Mouse (Mus musculus): Measurements from ENCODE around the gene Chsy1. TPM values are rescaled to one million over a fixed set of nuclear protein-coding genes. Genes with fewer than 3 reads are reported as not detected.

Chsy1 gene
- polyA plus RNA-seq, 1 experiment from 2014 or later = 24.4 TPM

DNA sequence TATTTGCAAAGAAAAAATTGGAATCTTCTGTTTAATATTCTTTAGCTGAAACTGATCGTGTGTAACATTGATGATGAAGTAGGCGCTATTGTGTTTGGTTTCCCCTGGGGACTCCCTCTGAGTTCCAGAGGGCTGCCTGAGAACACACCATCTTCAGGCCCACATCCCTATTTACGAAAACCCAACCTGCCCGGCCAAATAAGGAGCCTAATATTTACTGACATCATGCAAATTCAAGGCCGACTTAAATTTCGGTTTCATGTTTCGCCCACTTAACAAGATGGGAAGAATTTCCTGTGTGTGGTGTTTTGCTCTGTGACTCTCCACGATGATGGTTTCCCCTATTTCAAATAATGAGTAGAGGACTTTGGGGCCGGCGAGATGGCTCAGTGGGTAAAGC is 89.1 kb downstream of the Chsy1 start:
- Histone ChIP-seq H3K4me3 (no peak overlapping the region), H3K4me2 (no peak overlapping the region), H3K9ac (no peak overlapping the region), H3K9me3 (no peaks in the 10 kb centered on the region), H3K27me3 (no peaks in the 10 kb centered on the region), H3K4me1 (peaks cover 31% of the 10 kb centered on the region), H3K27ac (no peak overlapping the region), H3K36me3 (no peaks in the 10 kb centered on the region)
- WGBS = 57% methylated on average over 10 of the region's 10 CpGs
- no peak for ATAC-seq (ENCODE audit: insufficient number of reproducible peaks, insufficient read depth, low FRiP score, low TSS enrichment, low read depth)

DNA sequence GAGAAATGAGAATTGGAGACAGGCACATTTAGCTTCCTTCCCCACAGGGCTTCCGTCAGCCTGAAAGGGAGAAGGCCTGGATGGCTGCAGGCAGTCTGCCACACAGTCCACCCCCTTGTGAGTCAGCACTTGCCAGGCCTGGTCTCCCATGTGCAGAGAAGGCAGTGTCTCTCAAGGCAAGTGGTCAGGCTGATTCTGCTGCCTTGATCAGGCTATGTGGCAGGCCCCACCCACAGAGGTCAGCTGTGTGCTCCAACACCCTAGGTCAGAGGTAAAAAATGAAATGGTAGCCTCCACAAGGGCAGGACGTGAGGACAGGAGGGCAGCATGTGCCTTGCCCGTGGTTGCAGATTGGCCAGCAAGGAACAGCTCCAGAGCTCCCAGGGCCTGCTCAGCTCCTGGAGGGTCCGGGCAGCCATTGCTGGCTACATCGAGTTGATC is 90.1 kb downstream of the Chsy1 start:
- no peak for ATAC-seq (ENCODE audit: insufficient number of reproducible peaks, insufficient read depth, low FRiP score, low TSS enrichment, low read depth)

GRCm38 (mm10) chr7:66200383-66200782 is 91.1 kb downstream of the Chsy1 start:
- H3K4me1 ChIP-seq = peaks cover 31% of the 10 kb centered on the region
- no peaks in the 10 kb centered on the region for H3K27me3 ChIP-seq
- no peaks in the 10 kb centered on the region for H3K36me3 ChIP-seq
- 87% methylated on average over 3 of the region's 3 CpGs for WGBS
- peaks cover 8% of the 10 kb centered on the region; the same call in 1 of the 2 replicates for H3K9me3 ChIP-seq
- no peak overlapping the region for H3K27ac ChIP-seq
- H3K4me2 ChIP-seq = no peak overlapping the region
- no peak overlapping the region for H3K9ac ChIP-seq
- ATAC-seq (ENCODE audit: insufficient number of reproducible peaks, insufficient read depth, low FRiP score, low TSS enrichment, low read depth) = no peak
- H3K4me3 ChIP-seq = no peak overlapping the region

More for the DNA sequence above, 90.1 kb downstream of the Chsy1 start:
- WGBS = 65% methylated on average over 5 of the region's 5 CpGs
- no peaks in the 10 kb centered on the region for H3K9me3 ChIP-seq
- H3K27ac ChIP-seq = 0 out of 2 replicates have a peak overlapping the region, but pooled peaks have one; percentile 41
- H3K36me3 ChIP-seq = no peaks in the 10 kb centered on the region
- no peak overlapping the region for H3K9ac ChIP-seq
- peaks cover 31% of the 10 kb centered on the region for H3K4me1 ChIP-seq
- H3K4me3 ChIP-seq = no peak overlapping the region
- no peaks in the 10 kb centered on the region for H3K27me3 ChIP-seq
- H3K4me2 ChIP-seq = no peak overlapping the region

GRCm38 (mm10) chr7:66200791-66201450 is 91.6 kb downstream of the Chsy1 start:
- Histone ChIP-seq H3K9ac (no peak overlapping the region), H3K4me3 (no peak overlapping the region), H3K4me1 (peaks cover 28% of the 10 kb centered on the region), H3K27me3 (no peaks in the 10 kb centered on the region), H3K9me3 (peaks cover 8% of the 10 kb centered on the region; the same call in 1 of the 2 replicates), H3K27ac (peak overlapping the region; percentile 39; the same call in 1 of the 2 replicates), H3K4me2 (no peak overlapping the region), H3K36me3 (no peaks in the 10 kb centered on the region)
- ATAC-seq (ENCODE audit: insufficient number of reproducible peaks, insufficient read depth, low FRiP score, low TSS enrichment, low read depth) = no peak
- WGBS = 24% methylated on average over 8 of the region's 8 CpGs

DNA sequence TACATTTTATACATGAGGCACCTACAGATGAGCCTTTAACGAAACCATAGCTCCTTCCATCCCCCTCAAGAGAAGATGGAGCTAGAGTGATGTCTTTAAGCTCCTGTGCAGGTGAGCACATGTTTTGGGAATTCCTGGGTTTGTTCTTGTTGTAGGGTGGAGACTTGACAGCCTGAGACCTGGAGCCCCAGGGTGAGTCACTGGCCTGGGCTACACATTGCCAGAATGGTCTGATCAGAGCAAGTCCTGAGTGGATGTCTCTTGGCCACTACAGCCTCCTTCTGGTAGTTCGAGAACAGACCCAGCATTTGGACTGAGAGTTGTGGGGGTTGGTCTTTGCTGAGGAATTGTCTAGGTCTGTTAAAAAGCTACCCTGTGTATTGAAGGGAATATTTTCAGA is 92.3 kb downstream of the Chsy1 start:
- Histone ChIP-seq H3K4me3 (no peak overlapping the region), H3K27me3 (no peaks in the 10 kb centered on the region), H3K4me2 (no peak overlapping the region), H3K27ac (no peak overlapping the region), H3K36me3 (no peaks in the 10 kb centered on the region), H3K9me3 (peaks cover 8% of the 10 kb centered on the region; the same call in 1 of the 2 replicates), H3K9ac (no peak overlapping the region), H3K4me1 (peaks cover 27% of the 10 kb centered on the region)
- ATAC-seq (ENCODE audit: insufficient number of reproducible peaks, insufficient read depth, low FRiP score, low TSS enrichment, low read depth) = no peak
- 81% methylated on average over 2 of the region's 2 CpGs for whole genome bisulfite sequencing

GRCm38 (mm10) chr7:66209920-66210319 is 100.6 kb downstream of the Chsy1 start:
- Histone ChIP-seq H3K4me1 (no peaks in the 10 kb centered on the region), H3K9ac (no peak overlapping the region), H3K27ac (no peak overlapping the region), H3K4me3 (no peak overlapping the region), H3K9me3 (peaks cover 11% of the 10 kb centered on the region), H3K4me2 (no peak overlapping the region), H3K36me3 (no peaks in the 10 kb centered on the region), H3K27me3 (no peaks in the 10 kb centered on the region)
- ATAC-seq (ENCODE audit: insufficient number of reproducible peaks, insufficient read depth, low FRiP score, low TSS enrichment, low read depth) = no peak
- WGBS = 68% methylated on average over 2 of the region's 2 CpGs

DNA sequence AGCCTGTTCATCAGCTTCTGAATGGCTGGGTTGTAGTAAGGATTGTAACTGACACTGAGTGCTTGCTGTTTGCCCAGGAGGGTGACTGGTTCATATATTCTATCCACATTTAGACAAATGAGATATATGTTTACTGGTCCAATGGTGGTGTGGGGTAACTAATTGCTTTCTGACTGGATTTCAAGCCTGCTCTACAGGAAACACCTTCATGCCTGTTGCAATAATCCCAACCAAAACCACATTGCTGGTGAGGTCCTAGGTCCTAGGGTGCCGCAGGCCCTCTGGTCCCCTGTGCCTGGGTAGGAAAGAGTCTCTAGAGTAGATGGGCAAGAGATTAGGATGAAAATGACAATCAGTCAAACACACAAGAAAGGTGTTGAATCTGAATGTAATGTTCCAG is 103.6 kb downstream of the Chsy1 start:
- H3K9ac ChIP-seq = no peak overlapping the region
- H3K27me3 ChIP-seq = no peaks in the 10 kb centered on the region
- H3K9me3 ChIP-seq = no peaks in the 10 kb centered on the region
- H3K36me3 ChIP-seq = no peaks in the 10 kb centered on the region
- H3K4me1 ChIP-seq = peaks cover 10% of the 10 kb centered on the region
- H3K27ac ChIP-seq = no peak overlapping the region
- no peak overlapping the region for H3K4me2 ChIP-seq
- no peak overlapping the region for H3K4me3 ChIP-seq
- 69% methylated on average over 1 of the region's 1 CpGs for WGBS
- ATAC-seq (ENCODE audit: insufficient number of reproducible peaks, insufficient read depth, low FRiP score, low TSS enrichment, low read depth) = no peak

DNA sequence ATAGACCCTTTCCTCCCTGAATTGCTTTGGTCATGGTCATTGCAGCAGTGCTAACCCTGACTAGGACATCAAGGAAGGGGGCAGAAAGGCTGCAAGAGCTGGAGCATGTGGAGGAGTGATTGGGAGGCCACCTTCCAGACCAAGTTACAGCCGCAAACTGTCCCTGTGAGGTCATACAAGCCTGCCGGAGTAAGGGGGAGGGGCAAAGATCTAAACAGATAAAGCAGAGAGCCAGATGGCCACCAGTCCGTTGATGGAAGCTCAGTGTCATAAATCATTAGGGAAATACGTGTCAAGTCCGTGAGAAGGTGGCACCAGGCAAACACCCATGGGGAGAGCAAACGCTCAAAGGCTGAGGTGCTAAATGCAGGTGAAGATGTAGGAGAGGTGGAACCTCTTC is 105.2 kb downstream of the Chsy1 start:
- H3K27me3 ChIP-seq = no peaks in the 10 kb centered on the region

GRCm38 (mm10) chr7:66215911-66216310 is 106.6 kb downstream of the Chsy1 start:
- Histone ChIP-seq H3K27ac (no peak overlapping the region), H3K4me1 (peaks cover 22% of the 10 kb centered on the region), H3K4me3 (no peak overlapping the region), H3K9ac (no peak overlapping the region), H3K27me3 (no peaks in the 10 kb centered on the region), H3K9me3 (no peaks in the 10 kb centered on the region), H3K4me2 (no peak overlapping the region), H3K36me3 (no peaks in the 10 kb centered on the region)
- 91% methylated on average over 1 of the region's 1 CpGs for WGBS
- no peak for ATAC-seq (ENCODE audit: insufficient number of reproducible peaks, insufficient read depth, low FRiP score, low TSS enrichment, low read depth)

More for the DNA sequence above, 105.2 kb downstream of the Chsy1 start:
- no peaks in the 10 kb centered on the region for H3K36me3 ChIP-seq
- 81% methylated on average over 6 of the region's 6 CpGs for WGBS
- peaks cover 22% of the 10 kb centered on the region for H3K4me1 ChIP-seq
- no peak overlapping the region for H3K4me2 ChIP-seq
- H3K4me3 ChIP-seq = no peak overlapping the region
- H3K9me3 ChIP-seq = no peaks in the 10 kb centered on the region
- ATAC-seq (ENCODE audit: insufficient number of reproducible peaks, insufficient read depth, low FRiP score, low TSS enrichment, low read depth) = no peak
- no peak overlapping the region for H3K27ac ChIP-seq
- H3K9ac ChIP-seq = no peak overlapping the region

- Histone ChIP-seq H3K9me3 (no peaks in the 10 kb centered on the region), H3K9ac (no peak overlapping the region), H3K4me3 (no peak overlapping the region), H3K27me3 (no peaks in the 10 kb centered on the region), H3K36me3 (no peaks in the 10 kb centered on the region), H3K4me1 (peaks cover 22% of the 10 kb centered on the region), H3K27ac (no peak overlapping the region), H3K4me2 (no peak overlapping the region)
- 77% methylated on average over 7 of the region's 7 CpGs for WGBS
- no peak for ATAC-seq (ENCODE audit: insufficient number of reproducible peaks, insufficient read depth, low FRiP score, low TSS enrichment, low read depth)
Measured at GRCm38 (mm10) chr7:66217011-66217410, 107.7 kb downstream of the Chsy1 start.

GRCm38 (mm10) chr7:66217531-66218094 is 108.3 kb downstream of the Chsy1 start:
- 60% methylated on average over 7 of the region's 7 CpGs for WGBS
- H3K27ac ChIP-seq = peak overlapping the region; percentile 88
- peaks cover 25% of the 10 kb centered on the region for H3K4me1 ChIP-seq
- no peak overlapping the region for H3K4me3 ChIP-seq
- no peak overlapping the region for H3K9ac ChIP-seq
- H3K9me3 ChIP-seq = no peaks in the 10 kb centered on the region
- no peaks in the 10 kb centered on the region for H3K27me3 ChIP-seq
- no peak for ATAC-seq (ENCODE audit: insufficient number of reproducible peaks, insufficient read depth, low FRiP score, low TSS enrichment, low read depth)
- no peak overlapping the region for H3K4me2 ChIP-seq
- H3K36me3 ChIP-seq = no peaks in the 10 kb centered on the region

Measured in embryonic facial prominence, embryonic 13.5 days (tissue).